ENCODE assay signal across 26 mouse cellular contexts in the genomic region with DNA sequence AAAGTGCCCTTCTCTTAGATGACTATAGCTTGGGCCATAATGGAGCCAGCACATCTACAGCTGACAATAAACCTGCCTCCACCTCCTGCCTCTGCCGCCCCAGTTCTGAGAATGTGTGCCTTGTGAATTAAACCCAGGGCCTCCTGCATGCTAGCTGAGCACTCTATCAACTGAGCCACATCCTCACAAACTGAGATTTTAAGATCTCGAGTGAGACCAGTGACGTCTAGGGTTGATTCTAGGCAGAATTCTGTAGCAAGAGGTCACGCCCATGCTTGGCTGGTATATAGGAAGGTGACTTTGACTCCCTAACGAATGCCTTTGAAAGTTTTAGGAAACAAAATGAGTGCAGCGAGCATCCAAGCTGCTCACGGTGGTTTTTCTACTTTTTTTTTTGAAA.
"Had no signal": no experiment of that assay in that cellular context is flagged by ENCODE, and none has a peak within 500 bp of the region (broad histone marks: within the 10 kb centered on the region; RNA-seq: fewer than 3 reads in every experiment).

No protein-coding gene starts in this region.

- H3K9me3 ChIP-seq: heart, embryonic 12.5 days; hindbrain, embryonic 10.5 days; hindbrain, embryonic 12.5 days; kidney, embryonic 15.5 days; limb, embryonic 10.5 days; limb, embryonic 12.5 days; liver, embryonic 13.5 days had no signal

- H3K4me3 ChIP-seq: gastrocnemius, adult 2 months; heart, adult 2 months; heart, embryonic 12.5 days; hindbrain, embryonic 10.5 days; hindbrain, embryonic 12.5 days; kidney, embryonic 15.5 days; layer of hippocampus, adult 2 months; left cerebral cortex, adult 2 months; limb, embryonic 10.5 days; limb, embryonic 12.5 days; liver, embryonic 13.5 days had no signal

- ATAC-seq: hindbrain, embryonic 16.5 days; intestine, embryonic 16.5 days had no signal

- H3K9ac ChIP-seq: heart, embryonic 12.5 days; hindbrain, embryonic 12.5 days; hindbrain, embryonic 14.5 days; kidney, embryonic 15.5 days; limb, embryonic 12.5 days; liver, embryonic 13.5 days had no signal

- DNase-seq: gastrocnemius, adult 2 months; gastrocnemius, postnatal 10 days; gastrocnemius, postnatal 25 days; heart, postnatal 10 days; heart, postnatal 4 days; kidney, adult 11 months; kidney, adult 2 months; kidney, adult 9 months; kidney, postnatal 14 days; kidney, postnatal 36 days; liver; liver, embryonic 13.5 days had no signal

- H3K27ac ChIP-seq: heart, adult 2 months; hindbrain, embryonic 10.5 days; hindbrain, embryonic 12.5 days; hindbrain, embryonic 14.5 days; kidney, embryonic 15.5 days; kidney, postnatal 0 days; layer of hippocampus, adult 2 months; left cerebral cortex, adult 2 months; limb, embryonic 10.5 days; limb, embryonic 12.5 days; liver, embryonic 13.5 days had no signal

- H3K36me3 ChIP-seq: heart, embryonic 12.5 days; hindbrain, embryonic 10.5 days; hindbrain, embryonic 12.5 days; kidney, embryonic 15.5 days; limb, embryonic 10.5 days; limb, embryonic 12.5 days; liver, embryonic 13.5 days had no signal

- H3K4me2 ChIP-seq: heart, embryonic 12.5 days; hindbrain, embryonic 12.5 days; hindbrain, embryonic 14.5 days; kidney, embryonic 15.5 days; limb, embryonic 12.5 days; liver, embryonic 11.5 days; liver, embryonic 13.5 days had no signal

- H3K27me3 ChIP-seq: heart, embryonic 12.5 days; hindbrain, embryonic 12.5 days; kidney, embryonic 15.5 days; limb, embryonic 12.5 days had no signal
